Mouse (Mus musculus) megakaryocyte, embryonic 14.5 days (primary cell): ENCODE measurements around the gene Usp38.

Source experiments
- FLI1 ChIP-seq: IDR thresholded peaks from 2 replicates; pipeline ENCODE4 v1.6.1; 2012; ENCODE audit warnings: low read length, inconsistent platforms, mixed read lengths
- GATA1 ChIP-seq: IDR thresholded peaks from 3 replicates; pipeline ENCODE4 v1.6.1; 2012; ENCODE audit warnings: mixed read lengths, low read length, inconsistent platforms, borderline replicate concordance

GRCm38 (mm10) chr8:81044201-81044600, 29.5 kb upstream of the Usp38 start:
- TF ChIP-seq GATA1 (no peak), FLI1 (no peak)
